Mouse (Mus musculus): ENCODE results near the gene Cpeb3. TPM values are rescaled to one million over a fixed set of nuclear protein-coding genes. Genes with fewer than 3 reads are reported as not detected.

Gene Cpeb3
- polyA plus RNA-seq, 1 experiment, result 10.1 TPM

- TF ChIP-seq TAL1 (IDR thresholded peaks at IDR 0.05; ENCODE audit: low read length) (no peak), GATA1 (IDR thresholded peaks at IDR 0.05; ENCODE audit: low read length) (no peak)
- no peaks in the 10 kb centered on the region for H3K9me3 ChIP-seq (ENCODE audit: control insufficient read depth, low read length)
- no peak overlapping the region for H3K4me3 ChIP-seq (replicated peaks)
- H3K4me1 ChIP-seq (ENCODE audit: control insufficient read depth), result peaks cover 12% of the 10 kb centered on the region
- H3K27me3 ChIP-seq (ENCODE audit: control insufficient read depth), result no peaks in the 10 kb centered on the region
- H3K36me3 ChIP-seq (ENCODE audit: control insufficient read depth), result peaks cover 25% of the 10 kb centered on the region
Measured at GRCm38 (mm10) chr19:37074726-37075125, 133.7 kb downstream of the Cpeb3 start.

- TF ChIP-seq TAL1 (IDR thresholded peaks at IDR 0.05; ENCODE audit: low read length) (no peak), GATA1 (IDR thresholded peaks at IDR 0.05; ENCODE audit: low read length) (no peak)
- Histone ChIP-seq H3K36me3 (ENCODE audit: control insufficient read depth) (peaks cover 25% of the 10 kb centered on the region), H3K4me1 (ENCODE audit: control insufficient read depth) (peaks cover 12% of the 10 kb centered on the region), H3K27me3 (ENCODE audit: control insufficient read depth) (no peaks in the 10 kb centered on the region), H3K9me3 (ENCODE audit: control insufficient read depth, low read length) (no peaks in the 10 kb centered on the region), H3K4me3 (replicated peaks) (no peak overlapping the region)
Measured at GRCm38 (mm10) chr19:37074276-37074675, 134.1 kb downstream of the Cpeb3 start.

GRCm38 (mm10) chr19:37072871-37073629, 135.4 kb downstream of the Cpeb3 start:
- Histone ChIP-seq H3K36me3 (ENCODE audit: control insufficient read depth) (peaks cover 26% of the 10 kb centered on the region), H3K4me1 (ENCODE audit: control insufficient read depth) (peaks cover 12% of the 10 kb centered on the region), H3K27me3 (ENCODE audit: control insufficient read depth) (no peaks in the 10 kb centered on the region), H3K4me3 (replicated peaks) (no peak overlapping the region), H3K9me3 (ENCODE audit: control insufficient read depth, low read length) (no peaks in the 10 kb centered on the region)
- no peak for TF ChIP-seq TAL1 (IDR thresholded peaks at IDR 0.05; ENCODE audit: low read length)
- TF ChIP-seq GATA1 (IDR thresholded peaks at IDR 0.05; ENCODE audit: low read length), result no peak

- Histone ChIP-seq H3K4me3 (replicated peaks) (no peak overlapping the region), H3K36me3 (ENCODE audit: control insufficient read depth) (peaks cover 11% of the 10 kb centered on the region), H3K9me3 (ENCODE audit: control insufficient read depth, low read length) (no peaks in the 10 kb centered on the region), H3K27me3 (ENCODE audit: control insufficient read depth) (no peaks in the 10 kb centered on the region), H3K4me1 (ENCODE audit: control insufficient read depth) (peaks cover 12% of the 10 kb centered on the region)
- no peak for TF ChIP-seq GATA1 (IDR thresholded peaks at IDR 0.05; ENCODE audit: low read length)
- no peak for TF ChIP-seq TAL1 (IDR thresholded peaks at IDR 0.05; ENCODE audit: low read length)
Measured at GRCm38 (mm10) chr19:37069243-37069642, 139.2 kb downstream of the Cpeb3 start.

- Histone ChIP-seq H3K4me1 (ENCODE audit: control insufficient read depth) (peaks cover 1% of the 10 kb centered on the region; the same call in 1 of the 2 replicates), H3K9me3 (ENCODE audit: control insufficient read depth, low read length) (no peaks in the 10 kb centered on the region), H3K4me3 (replicated peaks) (no peak overlapping the region), H3K27me3 (ENCODE audit: control insufficient read depth) (no peaks in the 10 kb centered on the region), H3K36me3 (ENCODE audit: control insufficient read depth) (no peaks in the 10 kb centered on the region)
- TF ChIP-seq GATA1 (IDR thresholded peaks at IDR 0.05; ENCODE audit: low read length) (no peak), TAL1 (IDR thresholded peaks at IDR 0.05; ENCODE audit: low read length) (no peak)
Measured at GRCm38 (mm10) chr19:37060078-37060477, 148.3 kb downstream of the Cpeb3 start.

- TF ChIP-seq TAL1 (IDR thresholded peaks at IDR 0.05; ENCODE audit: low read length) (no peak), GATA1 (IDR thresholded peaks at IDR 0.05; ENCODE audit: low read length) (no peak)
- Histone ChIP-seq H3K36me3 (ENCODE audit: control insufficient read depth) (no peaks in the 10 kb centered on the region), H3K4me1 (ENCODE audit: control insufficient read depth) (peaks cover 1% of the 10 kb centered on the region; the same call in 1 of the 2 replicates), H3K27me3 (ENCODE audit: control insufficient read depth) (no peaks in the 10 kb centered on the region), H3K4me3 (replicated peaks) (no peak overlapping the region), H3K9me3 (ENCODE audit: control insufficient read depth, low read length) (no peaks in the 10 kb centered on the region)
Measured at GRCm38 (mm10) chr19:37059623-37060022, 148.8 kb downstream of the Cpeb3 start.

GRCm38 (mm10) chr19:37057161-37057905, 151.1 kb downstream of the Cpeb3 start:
- no peaks in the 10 kb centered on the region for H3K9me3 ChIP-seq (ENCODE audit: control insufficient read depth, low read length)
- no peaks in the 10 kb centered on the region for H3K27me3 ChIP-seq (ENCODE audit: control insufficient read depth)
- H3K4me1 ChIP-seq (ENCODE audit: control insufficient read depth), result peaks cover 1% of the 10 kb centered on the region; the same call in 1 of the 2 replicates
- H3K36me3 ChIP-seq (ENCODE audit: control insufficient read depth), result peaks cover 2% of the 10 kb centered on the region
- TF ChIP-seq TAL1 (IDR thresholded peaks at IDR 0.05; ENCODE audit: low read length) (no peak), GATA1 (IDR thresholded peaks at IDR 0.05; ENCODE audit: low read length) (no peak)
- H3K4me3 ChIP-seq (replicated peaks), result no peak overlapping the region

- no peak for TF ChIP-seq GATA1 (IDR thresholded peaks at IDR 0.05; ENCODE audit: low read length)
- no peak for TF ChIP-seq TAL1 (IDR thresholded peaks at IDR 0.05; ENCODE audit: low read length)
- peaks cover 1% of the 10 kb centered on the region; the same call in 1 of the 2 replicates for H3K4me1 ChIP-seq (ENCODE audit: control insufficient read depth)
- H3K27me3 ChIP-seq (ENCODE audit: control insufficient read depth), result no peaks in the 10 kb centered on the region
- H3K4me3 ChIP-seq (replicated peaks), result no peak overlapping the region
- no peaks in the 10 kb centered on the region for H3K9me3 ChIP-seq (ENCODE audit: control insufficient read depth, low read length)
- H3K36me3 ChIP-seq (ENCODE audit: control insufficient read depth), result peaks cover 2% of the 10 kb centered on the region
Measured at GRCm38 (mm10) chr19:37055976-37056556, 152.3 kb downstream of the Cpeb3 start.
